Mouse (Mus musculus): Measurements from ENCODE around the gene Zfp322a. TPM values are rescaled to one million over a fixed set of nuclear protein-coding genes. Genes with fewer than 3 reads are reported as not detected.
"Not testable (repeated sequence)": the region's sequence is repeated elsewhere in the genome, so short reads cannot be mapped to it uniquely, and the experiment has no call there.

Zfp322a gene
- polyA plus RNA-seq (2012; rRNA removed) = 2.6 and 2.9 TPM in 2 replicates

- peak; percentile 63 for DNase-seq (ENCODE audit: low read depth)
These were observed at the start of gene Zfp322a for GRCm38 (mm10) chr13:23368583-23369420. TSS of gene Zfp322a (minus strand) at chr13:23369208.

GRCm38 (mm10) chr13:23412630-23413521, 43.9 kb upstream of the Zfp322a start:
- no peak for DNase-seq (ENCODE audit: low read depth)

DNA sequence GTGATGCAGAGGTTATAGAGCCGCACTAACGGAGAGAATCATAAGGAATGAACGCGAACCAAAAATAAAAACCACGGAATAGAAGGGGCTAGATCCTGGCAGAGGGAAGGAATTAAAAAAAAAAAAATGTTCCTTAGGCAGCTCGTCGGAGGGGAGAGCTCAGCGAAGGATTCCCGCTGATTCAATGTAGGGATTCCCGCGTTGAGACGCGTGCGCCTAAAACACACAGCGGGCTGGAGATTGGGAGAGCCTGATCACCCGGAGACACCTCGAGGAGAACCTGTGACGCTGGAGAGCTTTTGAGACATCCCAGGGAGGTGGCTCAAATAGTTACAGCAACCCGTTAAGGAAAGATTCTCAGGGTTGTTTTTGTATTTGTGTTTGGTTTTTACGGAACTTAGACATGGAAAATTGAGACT, 43.2 kb upstream of the Zfp322a start:
- DNase-seq (ENCODE audit: low read depth) = no peak

- no peak for DNase-seq (ENCODE audit: low read depth)
These were observed 42.6 kb upstream of the Zfp322a start for GRCm38 (mm10) chr13:23411311-23412210.

DNA sequence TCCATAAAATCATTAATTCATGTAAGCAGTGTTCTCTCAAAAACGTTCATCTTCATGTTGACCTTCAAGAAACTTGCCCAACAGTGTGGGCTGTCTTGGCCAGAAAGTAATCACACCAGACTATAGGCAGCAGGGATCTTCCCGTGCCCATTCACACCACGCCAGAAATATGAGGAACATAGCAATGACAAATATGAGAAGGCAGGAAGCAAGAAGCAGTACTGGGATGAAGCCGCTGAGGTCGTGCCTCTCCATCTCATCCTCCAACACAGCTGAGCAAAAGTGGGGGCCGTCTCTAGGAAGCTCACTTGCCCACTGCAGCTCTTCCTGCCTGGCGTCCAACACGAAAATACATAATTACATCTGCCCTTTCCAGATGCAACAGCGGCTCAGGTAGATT, 41.6 kb upstream of the Zfp322a start:
- no peak for DNase-seq (ENCODE audit: low read depth)

DNA sequence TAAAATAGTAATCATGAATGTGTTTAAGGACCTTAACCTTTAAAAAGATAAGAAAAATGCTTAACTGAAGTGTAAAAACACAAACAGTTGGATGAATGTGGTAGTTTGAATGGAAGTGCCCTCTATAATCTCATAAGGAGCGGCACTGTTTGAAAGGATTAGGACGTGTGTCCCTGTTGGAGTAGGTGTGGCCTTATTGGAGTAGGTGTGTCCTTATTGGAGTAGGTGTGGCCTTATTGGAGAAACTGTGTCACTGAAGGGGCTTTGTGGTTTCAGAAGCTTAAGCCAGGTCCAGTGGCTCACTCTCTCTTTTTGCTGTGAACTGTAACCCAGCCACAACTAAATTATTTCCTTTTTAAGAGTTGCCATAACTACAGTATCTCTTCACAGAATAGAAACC, 33.6 kb upstream of the Zfp322a start:
- no peak for DNase-seq (ENCODE audit: low read depth)

- DNase-seq (ENCODE audit: low read depth) = no peak
These were observed 32.9 kb upstream of the Zfp322a start for GRCm38 (mm10) chr13:23401683-23402527.

- no peak for DNase-seq (ENCODE audit: low read depth)
These were observed 32.0 kb upstream of the Zfp322a start for GRCm38 (mm10) chr13:23400771-23401682.

DNA sequence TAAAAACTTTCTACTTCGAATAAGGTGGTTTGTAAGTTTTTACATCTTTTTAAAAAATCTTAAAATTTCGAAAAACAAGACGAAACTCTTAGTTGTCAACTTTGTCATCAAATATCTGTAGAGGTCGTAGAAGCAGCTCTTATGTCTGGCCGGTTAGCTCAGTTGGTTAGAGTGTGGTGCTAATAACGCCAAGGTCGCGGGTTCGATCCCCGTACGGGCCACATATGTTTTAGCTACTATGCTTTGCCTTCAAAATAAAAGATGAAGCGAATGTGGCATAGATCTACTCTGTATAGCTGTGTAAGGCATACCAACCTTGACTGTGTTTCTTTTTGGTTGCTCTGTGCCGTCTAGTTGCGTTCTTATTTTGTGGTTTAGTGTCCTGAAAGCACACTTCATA, 27.9 kb upstream of the Zfp322a start:
- not testable (repeated sequence) for DNase-seq (ENCODE audit: low read depth)

DNA sequence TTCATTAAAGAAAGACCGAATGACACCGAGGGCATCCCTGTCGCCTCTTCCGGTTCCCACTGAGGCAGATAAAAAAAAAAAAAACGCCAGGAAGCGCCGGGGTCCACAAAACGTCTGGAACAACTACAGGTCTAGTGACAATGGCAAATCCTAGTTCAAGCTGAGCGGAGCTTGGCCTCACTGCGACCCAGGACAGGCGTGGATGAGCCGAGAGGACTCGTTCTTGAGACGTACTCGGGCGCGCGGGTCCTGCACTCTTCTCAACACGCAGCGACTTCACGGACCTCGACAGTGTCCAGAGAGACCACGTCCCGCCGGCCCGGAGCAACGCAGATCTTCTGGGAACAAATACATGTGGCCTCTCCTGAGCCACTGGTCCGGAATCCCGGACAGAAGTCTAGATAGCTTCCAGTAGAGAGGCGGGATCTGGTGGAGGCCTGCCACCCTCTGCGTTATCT, 27.3 kb upstream of the Zfp322a start:
- DNase-seq (ENCODE audit: low read depth) = no peak

DNA sequence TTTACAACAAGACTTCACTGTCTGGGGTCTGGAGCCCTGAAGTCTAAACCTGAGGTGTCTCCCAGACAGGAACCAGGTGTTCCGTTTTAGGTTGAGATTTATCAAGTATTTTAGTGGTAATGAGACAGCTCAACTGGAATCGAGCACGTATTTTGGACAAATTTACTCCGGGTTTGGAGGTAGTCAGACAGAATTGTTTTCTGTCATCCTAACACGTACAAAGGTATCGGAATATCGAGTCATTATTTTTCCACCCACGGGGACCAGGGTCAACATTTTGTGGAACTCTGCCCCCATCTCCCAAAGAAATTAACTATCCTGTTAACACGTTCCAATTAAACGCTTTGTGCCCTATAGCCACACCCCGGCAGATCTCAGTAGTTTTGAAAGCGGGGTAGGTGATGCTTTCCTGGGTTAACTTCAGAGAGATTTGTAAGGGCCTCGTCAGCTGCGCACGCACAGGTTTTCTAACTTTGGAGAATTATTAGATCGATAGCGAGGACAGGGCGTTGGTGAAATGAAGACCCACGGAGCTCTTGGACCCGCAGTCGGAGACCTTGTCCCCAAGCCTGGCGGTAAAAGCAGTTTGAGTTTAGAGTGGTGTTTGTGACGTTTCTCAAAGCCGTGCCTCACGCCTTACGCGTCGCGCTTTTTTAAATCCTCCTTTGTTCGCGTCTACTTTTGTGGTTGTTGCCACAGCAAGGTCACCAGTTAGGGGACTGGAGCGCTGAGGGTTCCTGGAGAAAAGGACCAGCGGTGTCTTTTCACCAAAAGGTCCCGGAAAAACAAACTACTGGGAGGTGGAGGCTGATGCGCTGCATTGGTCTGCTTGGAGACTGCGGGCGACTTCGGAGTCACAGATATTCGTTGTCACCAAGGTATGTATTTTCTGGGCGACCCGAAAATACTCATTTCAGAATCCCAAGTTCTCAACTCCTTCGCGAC, 26.6 kb upstream of the Zfp322a start:
- DNase-seq (ENCODE audit: low read depth) = no peak

GRCm38 (mm10) chr13:23387548-23387947, 18.5 kb upstream of the Zfp322a start:
- no peak for DNase-seq (ENCODE audit: low read depth)

DNA sequence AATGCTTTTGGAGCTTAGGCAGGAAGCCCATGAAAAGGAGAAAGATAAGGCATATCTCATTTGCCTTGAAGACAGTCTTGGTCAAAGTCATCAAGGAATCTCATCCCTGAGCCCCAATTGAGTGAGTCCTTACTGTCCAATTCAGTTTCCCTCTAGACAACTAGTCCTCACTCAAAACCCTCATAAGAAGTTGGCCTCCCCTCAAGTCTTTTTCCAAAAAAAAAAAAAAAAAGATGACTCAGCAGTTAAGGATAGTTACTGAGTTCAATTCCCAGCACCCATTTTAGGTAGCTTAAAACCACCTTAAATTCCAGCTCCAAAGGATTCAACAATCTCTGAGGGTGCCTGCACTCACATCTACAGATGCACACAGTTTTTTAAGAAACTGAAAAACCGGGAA, 14.1 kb upstream of the Zfp322a start:
- DNase-seq (ENCODE audit: low read depth) = no peak

GRCm38 (mm10) chr13:23372433-23372832, 3.4 kb upstream of the Zfp322a start:
- DNase-seq (ENCODE audit: low read depth) = no peak

DNA sequence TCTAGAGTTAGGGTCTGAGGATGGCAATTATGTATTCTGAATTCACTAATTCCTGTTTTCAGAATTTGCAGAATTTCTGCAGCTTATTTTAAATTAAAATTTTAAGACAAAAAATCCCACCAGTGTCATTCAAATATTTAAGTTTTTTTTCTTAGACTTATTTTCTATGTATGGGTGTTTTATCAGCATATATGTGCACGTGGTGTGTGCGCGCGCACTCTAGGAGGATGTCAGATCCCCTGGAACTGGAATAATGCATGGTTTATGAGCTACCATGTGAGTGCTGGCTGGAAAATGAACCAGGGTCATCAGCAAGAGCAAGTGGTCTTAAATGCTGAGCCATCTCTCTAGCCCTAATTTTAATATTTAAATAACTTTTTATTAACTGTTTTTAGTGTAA, 1.1 kb upstream of the Zfp322a start:
- no peak for DNase-seq (ENCODE audit: low read depth)

DNA sequence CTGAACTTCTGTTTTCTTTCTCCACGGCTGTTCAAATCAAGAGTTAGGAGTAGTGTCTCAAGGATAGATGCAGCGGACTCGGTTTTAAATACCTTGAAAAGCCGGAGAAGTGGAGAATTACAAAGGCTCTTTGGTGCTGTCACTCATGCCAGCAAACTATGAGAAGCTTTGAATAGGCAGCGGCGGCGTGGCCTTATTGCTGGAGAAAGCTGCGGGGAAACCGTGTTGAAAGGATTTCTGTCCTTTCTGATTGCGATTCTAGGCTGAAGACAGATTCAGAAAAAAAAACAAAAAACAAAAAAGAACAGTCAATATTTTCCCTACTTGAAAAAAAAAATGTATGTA, 385 bp upstream of the Zfp322a start:
- no peak for DNase-seq (ENCODE audit: low read depth)

DNA sequence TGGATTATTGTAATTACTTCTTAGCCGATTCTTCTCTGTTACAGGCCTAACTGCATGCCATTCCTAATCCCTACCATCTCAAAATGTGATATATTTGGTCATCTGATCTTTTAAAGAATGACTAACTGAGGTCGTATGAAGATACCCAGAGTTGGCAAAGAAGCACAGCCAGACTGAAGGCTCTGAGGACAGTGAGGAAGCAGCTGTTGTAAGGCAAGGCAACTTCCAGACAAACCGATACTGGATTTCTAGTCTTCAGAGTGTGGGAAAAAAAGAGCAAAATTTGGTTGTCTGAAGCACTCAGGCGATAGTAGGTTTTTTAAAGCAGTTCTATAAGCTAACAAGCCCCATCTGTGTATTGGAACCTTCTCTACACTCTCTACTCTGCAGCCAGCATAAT, 7.5 kb downstream of the Zfp322a start:
- no peak for DNase-seq (ENCODE audit: low read depth)

DNA sequence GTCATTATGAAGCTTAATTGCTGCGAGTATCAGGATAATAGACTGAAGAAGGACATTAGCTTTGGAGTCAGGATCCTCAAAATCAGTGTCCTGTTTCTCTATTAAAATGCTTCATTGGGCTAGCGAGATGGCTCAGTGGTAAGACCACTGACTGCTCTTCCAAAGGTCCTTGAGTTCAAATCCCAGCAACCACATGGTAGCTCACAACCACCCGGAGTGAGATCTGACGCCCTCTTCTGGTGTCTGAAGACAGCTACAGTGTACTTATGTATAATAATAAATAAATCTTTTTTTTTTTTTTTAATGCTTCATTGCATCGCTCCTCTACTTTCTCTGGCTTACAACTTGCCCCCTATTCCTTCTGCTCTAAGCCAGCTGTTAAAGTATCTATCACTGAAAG, 14.5 kb downstream of the Zfp322a start:
- not testable (repeated sequence) for DNase-seq (ENCODE audit: low read depth)
